Mouse (Mus musculus) hindbrain, embryonic 13.5 days (tissue): ENCODE measurements around the gene Fgf7. TPM values are rescaled to one million over a fixed set of nuclear protein-coding genes. Genes with fewer than 3 reads are reported as not detected.

Source experiments
- ATAC-seq: fragments of 200-750 bp; cut with Nextera tagmentation; 2 replicates; pipeline ENCODE4 v1.8.0; 2017; ENCODE audit warnings: moderate TSS enrichment; ENCODE audit not compliant: low FRiP score
- H3K27ac ChIP-seq: fragments of 300-500 bp; sonication (generic); 2 replicates; pipeline ENCODE4 v1.5.1; 2015; ENCODE audit warnings: inconsistent platforms, mild to moderate bottlenecking, moderate library complexity
- H3K27me3 ChIP-seq: fragments of 300-500 bp; sonication (generic); 2 replicates; pipeline ENCODE4 v1.6.1; 2015; ENCODE audit warnings: mild to moderate bottlenecking, inconsistent platforms
- H3K36me3 ChIP-seq: fragments of 300-500 bp; sonication (generic); 2 replicates; pipeline ENCODE4 v1.6.1; 2015; ENCODE audit warnings: mild to moderate bottlenecking, inconsistent platforms
- H3K4me1 ChIP-seq: fragments of 300-500 bp; sonication (generic); replicated peaks from 2 replicates; pipeline ENCODE4 v1.6.1; 2015; ENCODE audit warnings: inconsistent platforms
- H3K4me2 ChIP-seq: fragments of 300-500 bp; sonication (generic); 2 replicates; pipeline ENCODE4 v1.6.1; 2015; ENCODE audit warnings: inconsistent platforms, mild to moderate bottlenecking, moderate library complexity
- H3K4me3 ChIP-seq: fragments of 300-500 bp; sonication (generic); 2 replicates; pipeline ENCODE4 v1.5.1; 2015; ENCODE audit warnings: mild to moderate bottlenecking, inconsistent platforms
- H3K9ac ChIP-seq: fragments of 300-500 bp; sonication (generic); 2 replicates; pipeline ENCODE4 v1.6.1; 2015; ENCODE audit warnings: mild to moderate bottlenecking, inconsistent platforms
- H3K9me3 ChIP-seq: fragments of 300-500 bp; sonication (generic); 2 replicates; pipeline ENCODE4 v1.6.1; 2016; ENCODE audit warnings: inconsistent platforms
- WGBS: fragments of 180-500 bp; shearing (Covaris S2); methylation state at CpG from one replicate; pipeline ENCODE4 v1.1.7; 2015; 5-methylcytosine and 5-hydroxymethylcytosine counted together
- polyA plus RNA-seq: library from polyadenylated mRNA; unstranded; fragments of >200 nt; fragmentation: Nextera tagmentation; extraction: Ambion mirVana; gene quantifications from 2 replicates; pipeline ENCODE4 v1.2.1, GENCODE M21; 2015

Gene Fgf7
- polyA plus RNA-seq, 1 experiment from 2014 or later: 0.75 TPM

DNA sequence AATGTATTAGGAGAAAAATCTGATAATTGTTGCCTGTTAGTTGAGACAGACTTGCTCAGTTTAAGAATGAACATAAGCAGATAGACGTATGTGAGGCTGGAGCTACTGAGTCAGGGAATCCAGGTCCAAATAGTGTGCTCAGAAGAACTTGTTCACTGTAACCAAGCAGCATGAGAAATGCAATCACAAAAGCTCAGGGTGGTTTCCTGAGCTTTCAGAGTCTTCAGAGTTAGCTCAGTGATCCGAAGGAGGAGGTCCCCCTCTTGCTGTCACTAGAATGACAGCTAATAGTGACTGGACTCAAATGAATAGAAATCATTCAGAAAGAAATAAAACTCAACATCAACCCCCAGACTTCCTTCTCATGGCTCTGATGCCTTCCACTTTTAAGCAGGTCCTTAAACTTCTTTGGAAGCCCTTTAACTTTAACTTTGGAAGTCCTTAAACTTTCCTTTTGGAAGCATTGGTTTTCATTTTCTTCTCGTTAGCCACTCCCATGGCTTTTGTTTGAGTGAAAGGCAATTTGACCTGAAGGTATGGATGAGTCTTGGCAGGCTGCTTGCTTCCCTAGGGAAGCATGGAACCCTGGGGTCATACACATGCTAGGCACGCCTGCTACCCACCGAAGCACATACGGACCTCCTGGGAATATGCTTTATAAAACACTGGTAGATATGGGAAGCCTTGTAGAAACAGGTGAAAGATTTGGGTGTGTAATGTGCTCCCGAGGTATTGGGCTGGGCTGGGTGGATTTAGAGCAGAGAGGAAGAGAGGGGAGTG is 4.0 kb downstream of the Fgf7 start:
- H3K27ac ChIP-seq: no peak overlapping the region
- 0 out of 2 replicates have a peak, but pooled peaks cover 4% of the 10 kb centered on the region for H3K4me1 ChIP-seq
- H3K4me3 ChIP-seq: no peak overlapping the region
- no peak overlapping the region for H3K4me2 ChIP-seq
- H3K36me3 ChIP-seq: no peaks in the 10 kb centered on the region
- no peak for ATAC-seq
- WGBS: 64% methylated on average over 7 of the region's 7 CpGs
- no peak overlapping the region for H3K9ac ChIP-seq
- no peaks in the 10 kb centered on the region for H3K9me3 ChIP-seq
- H3K27me3 ChIP-seq: no peaks in the 10 kb centered on the region

DNA sequence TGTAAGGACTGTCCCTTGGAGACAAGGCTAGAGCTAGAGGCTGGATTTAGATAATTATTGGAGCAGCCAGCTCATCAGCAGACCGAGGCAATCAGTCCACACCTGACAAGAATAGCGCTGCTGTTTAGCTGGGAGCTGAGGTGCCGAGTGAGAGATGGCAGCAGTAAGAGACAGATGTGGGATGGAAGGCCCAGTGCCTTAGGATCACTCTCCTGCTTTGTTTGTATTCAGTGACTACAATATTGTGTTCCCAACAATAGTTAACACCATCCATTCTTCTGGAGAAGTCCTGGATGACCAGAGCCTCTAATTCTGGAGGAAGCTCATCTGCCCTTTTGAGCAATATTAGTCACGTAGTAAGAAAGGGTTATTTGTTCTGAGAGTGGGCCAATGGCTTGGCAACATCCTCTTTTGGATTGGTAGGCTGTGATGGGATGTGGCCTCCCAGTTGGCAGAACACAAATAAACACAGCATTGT is 5.0 kb downstream of the Fgf7 start:
- no peak for ATAC-seq
- WGBS: 69% methylated on average over 4 of the region's 4 CpGs

DNA sequence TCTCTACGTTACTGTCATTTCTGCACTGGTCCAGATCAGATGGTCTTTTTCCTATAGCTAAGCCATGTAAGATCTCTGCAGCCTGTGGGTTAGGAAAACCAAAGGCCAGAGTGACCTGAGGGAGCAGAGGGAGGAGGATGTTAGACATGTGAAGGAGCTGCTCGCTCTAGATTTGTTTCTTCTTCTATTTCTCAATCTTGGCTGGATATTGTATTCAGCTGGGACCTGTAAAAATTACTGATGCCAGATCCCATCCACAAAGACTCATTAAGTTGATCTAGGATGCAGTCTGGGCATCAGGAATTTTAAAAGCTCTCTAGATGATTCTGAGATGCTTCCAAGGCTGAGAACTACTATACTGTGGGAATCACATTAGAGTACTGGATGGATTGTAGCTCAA is 6.2 kb downstream of the Fgf7 start:
- ATAC-seq: no peak
- Histone ChIP-seq H3K27ac (no peak overlapping the region), H3K36me3 (no peaks in the 10 kb centered on the region), H3K9me3 (no peaks in the 10 kb centered on the region), H3K27me3 (no peaks in the 10 kb centered on the region), H3K4me1 (0 out of 2 replicates have a peak, but pooled peaks cover 4% of the 10 kb centered on the region), H3K4me2 (no peak overlapping the region), H3K4me3 (no peak overlapping the region), H3K9ac (no peak overlapping the region)
- WGBS: 91% methylated on average over 2 of the region's 2 CpGs

More for the DNA sequence above, 5.0 kb downstream of the Fgf7 start:
- Histone ChIP-seq H3K36me3 (no peaks in the 10 kb centered on the region), H3K4me3 (no peak overlapping the region), H3K4me1 (0 out of 2 replicates have a peak, but pooled peaks cover 4% of the 10 kb centered on the region), H3K4me2 (no peak overlapping the region), H3K9ac (no peak overlapping the region), H3K9me3 (no peaks in the 10 kb centered on the region), H3K27me3 (no peaks in the 10 kb centered on the region), H3K27ac (no peak overlapping the region)

DNA sequence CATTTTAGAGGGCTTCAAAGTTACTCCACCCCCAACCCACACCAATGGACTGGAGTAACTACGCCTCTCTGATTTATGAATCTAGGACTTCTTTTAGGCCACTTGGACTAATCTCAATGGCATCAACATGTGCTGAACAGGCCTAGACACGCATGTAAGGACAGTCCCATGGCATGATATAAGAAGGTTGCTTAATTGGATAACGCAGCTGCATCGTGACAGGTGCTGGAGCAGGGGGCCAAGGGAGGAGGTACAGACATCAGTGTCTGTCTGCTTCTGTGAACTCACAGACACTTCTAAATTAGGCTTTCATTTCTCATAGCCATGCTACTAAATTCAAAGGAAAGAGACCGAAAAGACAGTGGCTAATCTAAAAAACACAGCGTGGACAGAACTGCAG is 6.8 kb downstream of the Fgf7 start:
- no peaks in the 10 kb centered on the region for H3K27me3 ChIP-seq
- ATAC-seq: no peak
- WGBS: 92% methylated on average over 6 of the region's 6 CpGs

DNA sequence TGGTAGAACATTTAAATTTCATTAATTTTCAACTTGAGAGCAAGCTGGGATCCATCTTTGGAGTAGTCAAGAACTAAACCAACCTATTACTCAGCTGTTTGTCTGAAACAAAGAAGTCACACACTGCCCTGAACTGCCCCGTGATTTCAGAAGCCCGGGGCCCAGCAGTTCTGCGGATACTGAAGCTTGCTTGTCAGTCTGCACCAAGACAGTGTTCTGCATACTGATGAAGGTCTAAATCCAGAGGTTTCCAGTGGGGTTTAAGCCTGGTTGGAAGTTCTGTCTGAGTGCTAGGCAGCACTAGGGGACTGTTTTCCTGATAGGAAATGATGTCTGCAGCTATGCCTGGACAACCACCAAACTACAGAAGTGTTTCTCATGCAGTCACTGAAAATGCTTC is 8.2 kb downstream of the Fgf7 start:
- no peak overlapping the region for H3K4me2 ChIP-seq
- ATAC-seq: no peak
- no peaks in the 10 kb centered on the region for H3K9me3 ChIP-seq
- no peak overlapping the region for H3K27ac ChIP-seq
- no peaks in the 10 kb centered on the region for H3K27me3 ChIP-seq
- 34% methylated on average over 3 of the region's 3 CpGs for WGBS
- no peak overlapping the region for H3K9ac ChIP-seq
- no peaks in the 10 kb centered on the region for H3K36me3 ChIP-seq
- no peak overlapping the region for H3K4me3 ChIP-seq
- H3K4me1 ChIP-seq: 0 out of 2 replicates have a peak, but pooled peaks cover 4% of the 10 kb centered on the region

More for the DNA sequence above, 6.8 kb downstream of the Fgf7 start:
- no peak overlapping the region for H3K4me3 ChIP-seq
- no peak overlapping the region for H3K4me2 ChIP-seq
- H3K9me3 ChIP-seq: no peaks in the 10 kb centered on the region
- H3K36me3 ChIP-seq: no peaks in the 10 kb centered on the region
- H3K4me1 ChIP-seq: 0 out of 2 replicates have a peak, but pooled peaks cover 4% of the 10 kb centered on the region
- no peak overlapping the region for H3K27ac ChIP-seq
- H3K9ac ChIP-seq: no peak overlapping the region

DNA sequence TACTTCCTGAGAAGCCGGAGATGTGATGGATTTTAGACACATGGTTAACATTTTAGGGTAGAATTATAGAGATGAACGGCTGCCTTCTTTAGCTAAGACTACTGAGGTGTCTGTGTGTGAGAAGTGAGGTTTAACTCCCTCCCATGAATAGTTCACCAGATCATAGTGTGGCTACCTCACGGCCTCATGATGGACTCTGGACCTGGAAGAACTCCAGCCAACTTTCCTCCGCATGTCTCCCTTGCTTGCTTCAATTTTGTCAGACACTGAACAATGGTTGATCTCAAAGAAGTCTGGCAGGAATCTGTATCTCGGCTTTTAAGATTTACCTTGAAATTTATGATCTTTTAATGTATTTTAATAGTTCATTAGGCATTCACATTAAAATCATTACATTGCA is 11.2 kb downstream of the Fgf7 start:
- no peaks in the 10 kb centered on the region for H3K27me3 ChIP-seq
- WGBS: 95% methylated on average over 5 of the region's 5 CpGs
- no peak overlapping the region for H3K9ac ChIP-seq
- H3K9me3 ChIP-seq: no peaks in the 10 kb centered on the region
- H3K4me2 ChIP-seq: no peak overlapping the region
- no peak overlapping the region for H3K27ac ChIP-seq
- H3K36me3 ChIP-seq: no peaks in the 10 kb centered on the region
- ATAC-seq: no peak
- H3K4me1 ChIP-seq: 0 out of 2 replicates have a peak, but pooled peaks cover 4% of the 10 kb centered on the region
- H3K4me3 ChIP-seq: no peak overlapping the region

DNA sequence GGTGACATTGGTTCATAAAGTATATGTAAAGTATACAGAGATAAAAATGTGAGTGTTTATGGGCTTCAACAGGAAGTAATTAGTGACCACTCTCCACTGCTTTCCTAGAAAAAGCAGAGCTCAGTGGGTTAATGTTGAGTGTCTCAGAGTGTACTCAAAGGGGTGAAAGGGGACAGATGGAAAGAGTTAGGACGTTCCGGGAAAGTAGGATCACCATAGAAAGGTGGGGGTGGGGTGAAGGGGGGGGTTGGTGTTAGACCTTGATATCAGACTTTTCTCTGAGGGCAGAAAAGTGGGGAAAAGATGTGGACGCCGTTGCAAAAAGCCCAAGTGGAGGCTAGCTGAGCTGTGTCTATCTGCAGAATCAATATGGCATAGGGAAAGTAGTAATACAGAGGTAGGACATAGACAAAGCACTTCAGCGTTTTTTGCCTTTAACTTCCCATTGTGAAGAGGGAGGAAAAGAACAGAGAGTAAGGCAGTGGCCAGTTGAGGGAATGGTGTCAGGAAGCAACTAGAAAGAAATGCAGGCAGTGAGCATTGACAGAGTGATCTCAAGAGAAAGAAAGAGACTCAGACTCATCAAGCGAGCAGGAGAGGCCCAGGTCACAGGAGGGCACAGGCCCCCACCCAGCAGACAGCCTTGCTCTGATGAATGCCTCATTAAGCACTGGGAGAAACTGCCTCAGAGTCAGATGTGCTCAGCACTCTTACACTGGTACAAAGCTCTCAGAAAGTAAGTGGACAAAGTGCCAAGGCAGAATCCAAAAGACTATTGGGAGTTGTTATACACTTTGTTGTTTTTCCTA is 18.5 kb downstream of the Fgf7 start:
- Histone ChIP-seq H3K4me3 (no peak overlapping the region), H3K9me3 (no peaks in the 10 kb centered on the region), H3K4me2 (no peak overlapping the region), H3K27ac (no peak overlapping the region), H3K36me3 (no peaks in the 10 kb centered on the region), H3K27me3 (no peaks in the 10 kb centered on the region), H3K9ac (no peak overlapping the region), H3K4me1 (no peaks in the 10 kb centered on the region; the same call in 1 of the 2 replicates)
- 23% methylated on average over 6 of the region's 6 CpGs for WGBS
- no peak for ATAC-seq

DNA sequence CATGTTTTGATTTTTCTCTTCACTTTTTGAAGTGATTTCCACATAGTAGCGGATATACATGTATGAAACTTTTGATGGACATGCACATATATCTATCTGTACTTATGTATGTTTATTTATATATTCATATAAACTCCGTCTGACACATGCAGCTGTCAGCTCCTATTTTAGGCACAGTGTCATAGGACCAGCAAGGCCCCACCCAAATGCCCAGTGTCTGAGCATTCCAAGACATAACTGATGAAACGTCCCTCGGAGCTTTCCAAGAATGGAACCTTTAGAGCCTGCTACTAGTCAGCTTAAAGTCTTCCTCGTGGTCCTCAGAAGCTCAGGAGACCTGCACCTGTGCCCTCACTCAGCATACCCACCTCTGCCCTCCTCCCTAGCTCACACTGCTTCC is 19.2 kb downstream of the Fgf7 start:
- Histone ChIP-seq H3K27me3 (no peaks in the 10 kb centered on the region), H3K36me3 (no peaks in the 10 kb centered on the region), H3K27ac (no peak overlapping the region), H3K4me1 (no peaks in the 10 kb centered on the region; the same call in 1 of the 2 replicates), H3K9me3 (no peaks in the 10 kb centered on the region), H3K9ac (no peak overlapping the region), H3K4me2 (no peak overlapping the region), H3K4me3 (no peak overlapping the region)
- no peak for ATAC-seq
- 69% methylated on average over 5 of the region's 5 CpGs for WGBS

DNA sequence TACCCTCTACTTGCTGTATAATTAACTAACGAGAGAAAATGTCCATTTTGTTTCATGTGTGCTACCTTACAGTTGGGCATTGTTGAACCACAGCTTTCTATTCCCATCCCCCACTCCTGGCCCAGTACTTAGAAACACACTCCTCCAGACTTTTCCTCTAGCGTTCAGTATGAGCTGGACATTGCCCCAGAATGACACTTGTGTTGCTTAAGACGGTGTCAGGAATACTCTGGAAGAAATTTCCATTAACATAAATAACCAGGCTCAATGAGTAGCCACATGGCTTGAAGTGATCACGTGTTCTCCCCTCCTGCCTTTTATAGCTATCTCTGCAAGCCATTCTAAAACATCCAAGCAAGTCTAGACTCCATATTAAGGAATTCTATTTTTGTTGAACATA is 26.1 kb downstream of the Fgf7 start:
- Histone ChIP-seq H3K27me3 (no peaks in the 10 kb centered on the region), H3K9ac (no peak overlapping the region), H3K4me3 (no peak overlapping the region), H3K4me1 (no peaks in the 10 kb centered on the region), H3K36me3 (no peaks in the 10 kb centered on the region), H3K4me2 (no peak overlapping the region), H3K9me3 (no peaks in the 10 kb centered on the region), H3K27ac (no peak overlapping the region)
- no peak for ATAC-seq
- WGBS: 66% methylated on average over 4 of the region's 4 CpGs

DNA sequence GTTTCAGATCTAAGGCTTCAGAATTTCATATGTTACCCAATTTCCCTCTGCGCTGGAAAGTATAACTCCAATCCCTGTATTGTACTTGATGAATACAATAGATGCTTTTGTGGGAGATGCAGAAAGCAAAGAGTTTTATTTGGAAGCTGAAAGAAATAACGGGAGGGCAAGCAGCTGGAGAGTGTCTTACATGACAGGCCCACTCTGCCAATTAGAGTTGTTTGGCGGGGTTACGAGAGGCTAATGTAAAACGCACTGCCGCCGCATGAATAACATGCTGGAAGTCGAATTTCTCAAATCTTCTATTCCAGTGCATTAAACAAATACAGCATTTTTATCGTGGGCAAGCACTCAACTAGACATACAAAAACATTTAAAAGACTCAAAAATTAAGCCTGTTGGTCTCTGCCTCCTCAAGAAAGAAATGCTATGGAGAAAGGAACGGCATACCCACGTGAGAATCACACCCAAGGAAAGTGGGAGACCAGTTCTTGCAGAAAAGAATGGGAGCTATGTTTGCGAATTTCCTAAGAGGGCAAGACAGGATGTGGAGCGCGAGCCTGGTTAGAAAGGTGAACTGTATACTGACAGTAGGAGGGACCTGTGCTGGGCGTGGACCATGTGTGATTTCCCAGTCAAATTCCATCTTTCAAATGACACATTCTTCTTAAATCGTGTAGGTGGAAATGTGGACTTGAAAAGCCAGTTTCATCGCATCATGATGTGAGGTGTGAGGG is 26.7 kb downstream of the Fgf7 start:
- no peak for ATAC-seq

DNA sequence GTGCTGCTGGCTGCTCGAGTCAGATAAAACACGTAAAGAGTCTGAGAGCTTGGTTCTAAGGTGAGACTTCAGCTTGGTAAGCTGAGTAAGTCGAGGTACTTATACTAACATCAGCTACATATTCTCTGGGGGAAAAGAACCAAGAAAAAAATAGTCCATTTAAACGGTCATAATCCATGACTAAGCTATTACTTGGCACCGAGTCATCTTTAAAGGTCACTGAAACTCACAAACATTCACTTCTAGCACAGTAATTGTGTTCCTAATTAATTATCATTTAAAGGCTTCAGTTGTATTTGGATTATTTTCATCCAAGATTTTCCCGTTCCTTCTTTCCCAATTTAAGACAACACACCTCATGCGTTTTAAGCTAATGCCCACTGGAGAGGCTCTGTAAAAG is 28.4 kb downstream of the Fgf7 start:
- no peak overlapping the region for H3K4me3 ChIP-seq
- ATAC-seq: no peak
- no peaks in the 10 kb centered on the region for H3K9me3 ChIP-seq
- no peak overlapping the region for H3K4me2 ChIP-seq
- no peak overlapping the region for H3K9ac ChIP-seq
- no peaks in the 10 kb centered on the region for H3K4me1 ChIP-seq
- H3K27me3 ChIP-seq: no peaks in the 10 kb centered on the region
- 88% methylated on average over 7 of the region's 7 CpGs for WGBS
- H3K36me3 ChIP-seq: no peaks in the 10 kb centered on the region
- no peak overlapping the region for H3K27ac ChIP-seq

More for the DNA sequence above, 26.7 kb downstream of the Fgf7 start:
- H3K9ac ChIP-seq: no peak overlapping the region
- H3K4me1 ChIP-seq: no peaks in the 10 kb centered on the region
- 78% methylated on average over 17 of the region's 17 CpGs for WGBS
- H3K9me3 ChIP-seq: no peaks in the 10 kb centered on the region
- no peaks in the 10 kb centered on the region for H3K36me3 ChIP-seq
- no peak overlapping the region for H3K4me3 ChIP-seq
- no peak overlapping the region for H3K4me2 ChIP-seq
- no peaks in the 10 kb centered on the region for H3K27me3 ChIP-seq
- H3K27ac ChIP-seq: no peak overlapping the region

DNA sequence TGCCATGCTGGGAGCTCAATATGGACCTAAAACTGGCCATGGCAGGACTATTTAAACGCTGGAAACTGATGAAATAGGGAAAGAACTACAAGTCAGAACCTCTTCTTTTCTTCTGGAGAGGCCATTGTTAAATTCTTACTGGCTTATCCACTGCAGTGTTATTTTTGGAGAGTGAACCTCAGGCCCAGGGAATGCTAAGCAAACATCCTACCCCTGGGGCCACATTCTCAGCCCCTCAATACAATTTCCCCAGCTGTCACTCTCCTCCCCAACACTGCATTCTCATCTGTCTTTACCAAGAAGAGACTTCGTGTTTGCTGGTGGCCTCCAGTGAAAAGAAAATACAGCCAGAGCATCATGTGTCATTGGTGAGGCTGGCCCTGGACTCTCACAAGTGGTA is 30.4 kb downstream of the Fgf7 start:
- WGBS: 32% methylated on average over 2 of the region's 2 CpGs
- Histone ChIP-seq H3K4me2 (no peak overlapping the region), H3K27ac (no peak overlapping the region), H3K9ac (no peak overlapping the region), H3K27me3 (no peaks in the 10 kb centered on the region), H3K4me1 (no peaks in the 10 kb centered on the region), H3K9me3 (no peaks in the 10 kb centered on the region), H3K36me3 (no peaks in the 10 kb centered on the region), H3K4me3 (no peak overlapping the region)
- ATAC-seq: no peak
